Mouse (Mus musculus) lung, postnatal 0 days (tissue): ENCODE results near the gene Epb41l5. TPM values are rescaled to one million over a fixed set of nuclear protein-coding genes. Genes with fewer than 3 reads are reported as not detected.
A peak's percentile ranks its signal among the peaks of the same experiment; 100 is the strongest.

ENCODE experiments used
- ATAC-seq: fragments of 200-750 bp; cut with Nextera tagmentation; 2 replicates; pipeline ENCODE4 v1.8.0; 2017; ENCODE audit warnings: moderate library complexity
- DNase-seq: peaks from one replicate; pipeline ENCODE4 v3.0.0-alpha.2; 2016; ENCODE audit warnings: low spot score
- H3K27ac ChIP-seq: fragments of 300-500 bp; sonication (generic); 2 replicates; pipeline ENCODE4 v1.5.1; 2014; ENCODE audit warnings: antibody characterized with exemption, mild to moderate bottlenecking, low read length, mixed read lengths
- H3K27me3 ChIP-seq: fragments of 300-500 bp; sonication (generic); replicated peaks from 2 replicates; pipeline ENCODE4 v1.6.1; 2014; ENCODE audit warnings: low read length, mixed read lengths; ENCODE audit not compliant: insufficient read depth
- H3K36me3 ChIP-seq: fragments of 300-500 bp; sonication (generic); 2 replicates; pipeline ENCODE4 v1.6.1; 2014; ENCODE audit warnings: low read length, mixed read lengths; ENCODE audit not compliant: insufficient read depth
- H3K4me1 ChIP-seq: fragments of 300-500 bp; sonication (generic); 2 replicates; pipeline ENCODE4 v1.6.1; 2014; ENCODE audit warnings: antibody characterized with exemption, low read depth, low read length, mixed read lengths; ENCODE audit not compliant: insufficient read depth
- H3K4me2 ChIP-seq: fragments of 300-500 bp; sonication (generic); replicated peaks from 2 replicates; pipeline ENCODE4 v1.6.1; 2014; ENCODE audit warnings: low read depth, mild to moderate bottlenecking, low read length, moderate library complexity, mixed read lengths
- H3K4me3 ChIP-seq: fragments of 300-500 bp; sonication (generic); 2 replicates; pipeline ENCODE4 v1.5.1; 2014; ENCODE audit warnings: low read depth, low read length
- H3K9ac ChIP-seq: fragments of 300-500 bp; sonication (generic); replicated peaks from 2 replicates; pipeline ENCODE4 v1.6.1; 2014; ENCODE audit warnings: low read depth, mild to moderate bottlenecking
- H3K9me3 ChIP-seq: fragments of 300-500 bp; sonication (generic); 2 replicates; pipeline ENCODE4 v1.6.1; 2016; ENCODE audit warnings: low read length, mixed read lengths
- CTCF ChIP-seq: IDR thresholded peaks from 2 replicates; pipeline ENCODE4 v1.5.1; 2016; ENCODE audit warnings: antibody characterized with exemption, mild to moderate bottlenecking
- EP300 ChIP-seq: IDR thresholded peaks from 2 replicates; pipeline ENCODE4 v1.6.1; 2016; ENCODE audit warnings: antibody characterized with exemption, mild to moderate bottlenecking, control low read depth
- WGBS: fragments of 180-500 bp; shearing (Covaris S2); extraction: QIAGEN DNeasy Blood & Tissue Kit; methylation state at CpG from one replicate; pipeline ENCODE4 v1.1.7; 2014; 5-methylcytosine and 5-hydroxymethylcytosine counted together
- polyA plus RNA-seq: library from polyadenylated mRNA; unstranded; fragments of >200 nt; fragmentation: Nextera tagmentation; extraction: Ambion mirVana; gene quantifications from 2 replicates; pipeline ENCODE4 v1.2.1, GENCODE M21; 2015

Gene Epb41l5
- 54.7 and 69.5 TPM in 2 replicates for polyA plus RNA-seq

DNA sequence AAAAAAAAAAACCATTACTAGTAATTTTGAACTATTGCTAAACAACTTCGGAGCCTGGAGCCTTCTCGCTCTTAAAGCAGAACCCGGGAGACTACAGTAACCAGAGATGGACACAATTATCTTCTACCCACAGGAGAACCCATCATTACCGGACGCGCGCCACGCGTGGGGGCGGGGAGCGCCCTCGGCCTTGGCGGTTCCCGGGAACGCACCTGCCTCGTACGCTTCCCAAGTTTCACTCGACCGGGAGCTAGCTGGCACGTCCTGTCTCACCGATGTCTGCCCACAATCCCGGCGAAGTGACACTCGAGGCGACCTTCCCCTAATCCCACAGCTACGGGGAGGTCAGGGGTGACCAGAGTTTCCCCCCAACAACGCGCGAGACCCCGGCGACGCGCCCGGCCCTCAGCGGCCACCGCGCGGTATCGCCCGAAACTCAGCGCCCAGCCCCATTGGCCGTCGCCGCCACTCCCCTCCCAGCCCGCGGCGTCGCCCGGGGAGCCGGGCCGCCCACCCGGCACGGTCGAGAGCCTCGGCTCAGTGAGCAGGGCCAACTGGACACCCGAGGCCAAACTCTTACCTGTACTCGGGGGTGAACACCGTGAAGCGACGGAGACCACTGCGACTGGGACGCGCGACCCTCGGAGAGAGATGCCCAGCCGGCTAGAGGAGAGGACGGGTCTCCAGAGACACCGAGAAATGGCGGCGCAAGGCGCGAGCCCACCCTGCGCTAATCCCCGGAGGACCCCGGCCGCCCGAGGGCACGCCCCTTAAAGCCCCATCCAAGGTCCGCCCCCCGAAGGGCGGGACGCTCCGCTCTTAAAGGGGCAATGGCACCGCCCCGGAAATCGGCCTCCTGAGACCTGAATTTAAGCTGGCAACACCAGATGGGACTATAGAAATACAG lies at the start of gene Epb41l5:
Epb41l5 (minus strand) TSS at position 796 of the 907 bp plus-strand sequence.
- DNase-seq = peak; percentile 93
- H3K4me1 ChIP-seq = 0 out of 2 replicates have a peak, but pooled peaks cover 5% of the 10 kb centered on the region
- WGBS = under 1% methylated on average over 69 of the region's 86 CpGs

DNA sequence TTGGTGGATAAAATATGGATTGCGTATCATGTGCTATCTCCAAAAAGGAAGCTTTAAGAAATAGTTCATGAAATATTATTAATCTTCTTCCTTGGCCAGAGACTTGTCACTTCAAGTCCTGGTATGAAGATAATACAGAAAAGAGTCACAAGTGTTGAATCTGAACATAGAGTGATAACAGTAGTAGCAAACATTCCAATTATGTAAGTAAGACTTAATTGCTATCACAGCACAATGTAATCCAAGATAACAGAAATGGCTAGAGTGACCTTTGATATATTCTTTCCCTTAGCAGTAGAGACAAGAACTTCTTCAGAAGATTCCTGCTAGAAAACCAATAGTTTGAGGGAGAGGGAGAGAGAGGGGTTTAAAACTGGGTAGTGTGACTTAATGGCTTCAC lies 48.1 kb upstream of the Epb41l5 start:
- DNase-seq (no peak), ATAC-seq (no peak)
- Histone ChIP-seq H3K9ac (no peak overlapping the region), H3K36me3 (0 out of 2 replicates have a peak, but pooled peaks cover 7% of the 10 kb centered on the region), H3K4me2 (no peak overlapping the region), H3K4me3 (no peak overlapping the region), H3K27me3 (no peaks in the 10 kb centered on the region), H3K27ac (no peak overlapping the region), H3K9me3 (no peaks in the 10 kb centered on the region), H3K4me1 (no peaks in the 10 kb centered on the region)
- TF ChIP-seq CTCF (no peak), EP300 (no peak)
- WGBS = 93% methylated on average over 1 of the region's 1 CpGs

More for the DNA sequence above, at the start of gene Epb41l5:
- Histone ChIP-seq H3K4me3 (peak within 1 kb of the TSS; percentile 80), H3K27me3 (no peaks in the 10 kb centered on the region), H3K4me2 (peak within 1 kb of the TSS; percentile 75), H3K9ac (peak within 1 kb of the TSS; percentile 74), H3K27ac (peak within 1 kb of the TSS; percentile 95), H3K9me3 (no peaks in the 10 kb centered on the region), H3K36me3 (no peaks in the 10 kb centered on the region)
- ATAC-seq = peak; percentile 96
- TF ChIP-seq CTCF (no peak), EP300 (no peak)

DNA sequence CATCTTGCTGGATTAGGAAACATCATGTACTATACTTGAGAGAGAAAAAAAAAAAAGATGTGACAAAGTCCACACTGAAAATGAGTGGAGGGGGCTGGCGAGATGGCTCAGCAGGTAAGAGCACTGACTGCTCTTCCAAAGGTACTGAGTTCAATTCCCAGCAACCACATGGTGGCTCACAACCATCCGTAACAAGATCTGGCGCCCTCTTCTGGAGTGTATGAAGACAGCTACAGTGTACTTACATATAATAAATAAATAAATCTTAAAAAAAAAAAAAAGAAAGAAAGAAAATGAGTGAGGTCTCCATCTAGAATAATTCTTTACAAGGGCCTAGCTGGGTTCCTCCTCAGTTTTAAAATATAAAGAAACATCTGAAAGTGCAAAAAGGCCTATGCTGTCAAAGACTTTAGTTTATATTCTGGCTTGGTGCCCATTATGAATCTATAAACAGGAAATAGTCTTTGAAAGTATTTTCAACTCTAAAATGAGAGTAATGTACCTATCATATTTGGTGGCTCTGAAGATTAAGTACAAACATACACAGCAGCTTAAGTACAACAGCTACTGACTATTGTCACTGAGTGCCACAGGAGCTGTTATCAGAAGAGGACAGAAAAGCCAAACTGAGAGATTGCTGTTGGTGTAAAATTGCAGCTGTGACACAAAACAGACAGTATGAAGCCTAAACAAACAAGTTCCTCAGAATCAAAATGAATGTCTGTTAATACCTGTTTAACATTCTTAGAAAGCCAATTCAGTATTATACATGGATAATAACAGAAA lies 37.2 kb upstream of the Epb41l5 start:
- TF ChIP-seq EP300 (no peak), CTCF (peak; percentile 7; the same call in 1 of the 2 replicates)
- ATAC-seq (no peak), DNase-seq (peak; percentile 21)
- H3K9ac ChIP-seq = no peak overlapping the region
- no peak overlapping the region for H3K4me2 ChIP-seq
- H3K9me3 ChIP-seq = no peaks in the 10 kb centered on the region
- H3K36me3 ChIP-seq = peaks cover 2% of the 10 kb centered on the region; the same call in 1 of the 2 replicates
- 89% methylated on average over 3 of the region's 3 CpGs for WGBS
- H3K4me1 ChIP-seq = no peaks in the 10 kb centered on the region
- H3K27me3 ChIP-seq = no peaks in the 10 kb centered on the region
- no peak overlapping the region for H3K27ac ChIP-seq
- H3K4me3 ChIP-seq = no peak overlapping the region

DNA sequence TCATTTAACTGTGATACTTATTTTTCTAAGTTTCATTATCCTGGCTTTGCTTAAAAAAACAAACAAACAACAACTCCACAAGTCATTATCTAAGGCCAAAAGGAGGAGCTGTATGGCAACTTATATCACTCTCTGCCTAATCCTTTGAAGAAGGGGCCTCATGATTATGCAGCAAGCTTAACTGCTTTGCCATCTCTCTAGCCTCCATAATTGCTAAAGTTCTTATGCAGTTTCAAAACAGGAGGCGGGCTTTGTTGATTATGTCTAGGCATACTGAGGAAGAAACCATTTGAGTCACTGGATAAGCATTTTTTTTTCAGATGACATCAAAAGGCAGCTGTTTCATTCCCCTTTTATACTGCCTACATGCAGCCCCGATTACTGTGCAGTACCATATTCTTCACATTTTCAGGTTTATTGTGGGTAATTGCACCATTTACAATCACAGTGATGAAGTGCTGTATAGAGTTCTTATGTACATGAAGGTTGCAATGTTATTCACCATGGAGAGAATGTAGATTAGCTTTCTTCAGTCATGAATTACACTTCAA lies 32.9 kb upstream of the Epb41l5 start:
- Histone ChIP-seq H3K9me3 (no peaks in the 10 kb centered on the region), H3K27ac (no peak overlapping the region), H3K9ac (no peak overlapping the region), H3K27me3 (no peaks in the 10 kb centered on the region), H3K4me2 (no peak overlapping the region), H3K4me1 (no peaks in the 10 kb centered on the region), H3K36me3 (no peaks in the 10 kb centered on the region), H3K4me3 (no peak overlapping the region)
- no peak for ATAC-seq
- 79% methylated on average over 2 of the region's 2 CpGs for WGBS
- no peak for TF ChIP-seq CTCF
- TF ChIP-seq EP300 = no peak
- no peak for DNase-seq

DNA sequence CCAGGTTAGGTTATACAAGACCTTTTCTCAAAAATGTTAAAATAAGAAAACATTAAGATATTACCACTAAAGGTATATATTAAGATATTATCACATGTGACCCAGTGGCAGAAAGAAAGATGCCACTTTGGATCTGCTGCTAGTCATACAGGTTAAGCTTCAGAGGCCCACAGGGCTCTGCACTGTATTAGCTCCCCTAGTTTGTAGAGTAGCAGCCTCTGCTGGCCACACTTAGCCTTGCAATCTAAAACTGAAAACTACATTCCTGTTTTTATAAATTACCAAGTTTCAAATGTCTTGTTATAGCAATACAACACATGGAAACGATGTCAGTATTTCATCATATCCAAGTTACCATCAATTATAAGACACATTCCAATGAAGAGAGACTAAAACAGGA lies 26.2 kb upstream of the Epb41l5 start:
- H3K4me2 ChIP-seq = no peak overlapping the region
- DNase-seq (peak; percentile 68), ATAC-seq (peak; percentile 63; the same call in 1 of the 2 replicates)
- WGBS = 54% methylated on average over 1 of the region's 1 CpGs
- no peak overlapping the region for H3K27ac ChIP-seq
- H3K9ac ChIP-seq = no peak overlapping the region
- no peak overlapping the region for H3K4me3 ChIP-seq
- H3K36me3 ChIP-seq = no peaks in the 10 kb centered on the region
- TF ChIP-seq EP300 (no peak), CTCF (peak; percentile 88)
- no peaks in the 10 kb centered on the region for H3K27me3 ChIP-seq
- H3K9me3 ChIP-seq = no peaks in the 10 kb centered on the region
- H3K4me1 ChIP-seq = no peaks in the 10 kb centered on the region

DNA sequence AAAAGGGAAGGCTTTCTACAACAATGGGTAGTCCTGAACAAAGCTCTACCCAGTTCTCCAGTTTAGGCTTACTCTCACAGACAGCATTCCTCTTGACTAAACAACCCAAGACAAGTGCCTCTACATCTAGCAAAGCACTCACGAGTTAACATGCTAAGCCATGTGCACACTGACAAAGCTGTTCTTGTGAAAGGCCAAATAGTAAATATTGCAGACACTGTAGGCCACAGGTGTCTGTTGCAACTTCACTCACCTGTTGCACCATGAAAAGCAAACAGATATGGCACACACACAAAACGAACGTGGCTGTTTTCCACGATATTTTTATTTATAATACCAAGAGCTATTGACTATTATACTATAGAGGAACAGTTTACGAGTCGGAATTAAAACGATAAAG lies 18.1 kb upstream of the Epb41l5 start:
- no peaks in the 10 kb centered on the region for H3K9me3 ChIP-seq
- H3K9ac ChIP-seq = no peak overlapping the region
- no peaks in the 10 kb centered on the region for H3K4me1 ChIP-seq
- peak overlapping the region; percentile 32; the same call in 1 of the 2 replicates for H3K27ac ChIP-seq
- DNase-seq (peak; percentile 81), ATAC-seq (peak; percentile 96)
- no peaks in the 10 kb centered on the region for H3K36me3 ChIP-seq
- no peaks in the 10 kb centered on the region for H3K27me3 ChIP-seq
- no peak for TF ChIP-seq CTCF
- peak; percentile 87 for TF ChIP-seq EP300
- WGBS = 66% methylated on average over 7 of the region's 7 CpGs
- no peak overlapping the region for H3K4me2 ChIP-seq
- H3K4me3 ChIP-seq = no peak overlapping the region
